Comparison of ENCODE assay signal across 19 mouse cellular contexts in the genomic region with DNA sequence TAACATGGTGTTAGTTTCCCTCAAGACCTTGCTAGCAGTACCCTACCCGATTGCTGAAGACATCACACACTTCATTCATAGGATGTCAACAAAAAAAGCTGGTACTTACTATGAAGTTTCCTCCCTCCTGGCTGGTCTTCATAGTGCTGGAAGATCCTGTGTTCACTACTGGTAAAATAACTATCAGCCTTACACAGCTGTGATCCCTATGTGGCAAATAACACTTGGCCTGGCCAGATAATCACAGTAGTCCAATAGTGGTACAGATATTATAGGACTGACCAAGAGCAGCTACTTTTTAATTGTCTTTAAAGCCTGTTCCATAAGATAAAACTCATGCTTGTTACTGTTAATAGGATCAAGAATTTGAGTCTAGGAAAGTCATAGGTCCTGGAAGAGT.
"Had no signal": no experiment of that assay in that cellular context is flagged by ENCODE, and none has a peak within 500 bp of the region (broad histone marks: within the 10 kb centered on the region; RNA-seq: fewer than 3 reads in every experiment).

No protein-coding gene starts in this region.

- H3K9me3 ChIP-seq: kidney, embryonic 15.5 days; limb, embryonic 12.5 days; limb, embryonic 15.5 days; megakaryocyte, embryonic 14.5 days; stomach, embryonic 15.5 days had no signal

- H3K4me2 ChIP-seq: kidney, embryonic 15.5 days; limb, embryonic 12.5 days; limb, embryonic 15.5 days; midbrain, embryonic 11.5 days; stomach, embryonic 15.5 days had no signal

- H3K36me3 ChIP-seq: kidney, embryonic 15.5 days; limb, embryonic 12.5 days; limb, embryonic 15.5 days; stomach, embryonic 15.5 days had no signal

- H3K27ac ChIP-seq: kidney, embryonic 15.5 days; limb, embryonic 12.5 days; limb, embryonic 15.5 days; macrophage; stomach, embryonic 15.5 days had no signal

- H3K9ac ChIP-seq: kidney, embryonic 15.5 days; limb, embryonic 12.5 days; limb, embryonic 15.5 days; stomach, embryonic 15.5 days had no signal

- H3K4me3 ChIP-seq: kidney, embryonic 15.5 days; limb, embryonic 12.5 days; limb, embryonic 15.5 days; megakaryocyte, embryonic 14.5 days; stomach, embryonic 15.5 days had no signal

- H3K27me3 ChIP-seq: kidney, embryonic 15.5 days; limb, embryonic 12.5 days; limb, embryonic 15.5 days; megakaryocyte, embryonic 14.5 days; stomach, embryonic 15.5 days had no signal

- DNase-seq: kidney, adult 2 months; kidney, postnatal 14 days; kidney, postnatal 4 days; left cerebral cortex, postnatal 4 days; lung, adult 2 months; lung, postnatal 14 days; midbrain, embryonic 14.5 days; right cerebral cortex, adult 18-20 months; right cerebral cortex, postnatal 14 days; right cerebral cortex, postnatal 4 days; thymus, postnatal 25 days had no signal

- H3K4me1 ChIP-seq: kidney, embryonic 15.5 days; limb, embryonic 12.5 days; limb, embryonic 15.5 days; stomach, embryonic 15.5 days had no signal

- ATAC-seq: intestine, postnatal 0 days had no signal
